Mouse (Mus musculus): ENCODE data around the gene Scgn.

Gene Scgn

GRCm38 (mm10) chr13:23934211-23934520 is 56.8 kb downstream of the Scgn start, which contains the start of gene Hist1h2aa:
Hist1h2aa (plus strand) TSS chr13:23934462.
- DNase-seq = no peak

DNA sequence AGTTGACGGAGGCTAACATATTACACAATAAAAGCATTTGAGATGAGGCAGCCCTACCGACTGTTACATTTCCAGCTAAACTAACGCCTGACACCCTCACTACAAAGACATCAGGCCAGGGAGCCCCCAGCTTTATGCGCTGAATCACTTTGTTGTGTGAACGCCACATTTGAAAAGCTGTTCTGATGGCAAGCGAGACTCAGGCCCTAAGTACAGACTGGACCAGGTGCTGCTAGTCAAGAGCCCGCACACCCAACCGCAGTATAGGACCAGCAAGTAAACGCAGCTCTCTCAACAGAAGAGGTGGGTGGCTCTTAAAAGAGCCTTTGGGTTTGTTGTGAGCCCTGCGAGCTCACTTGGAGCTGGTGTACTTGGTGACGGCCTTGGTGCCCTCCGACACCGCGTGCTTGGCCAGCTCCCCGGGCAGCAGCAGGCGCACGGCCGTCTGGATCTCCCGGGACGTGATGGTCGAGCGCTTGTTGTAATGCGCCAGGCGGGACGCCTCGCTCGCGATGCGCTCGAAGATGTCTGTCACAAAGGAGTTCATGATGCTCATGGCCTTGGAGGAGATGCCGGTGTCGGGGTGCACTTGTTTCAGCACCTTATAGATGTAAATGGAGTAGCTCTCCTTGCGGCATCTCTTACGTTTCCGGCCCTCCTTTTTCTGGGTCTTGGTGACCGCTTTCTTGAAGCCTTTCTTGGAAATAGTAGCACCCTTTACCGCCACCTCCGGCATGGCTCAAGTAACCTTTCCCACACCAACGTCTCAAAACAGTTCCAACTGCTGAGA is 57.4 kb downstream of the Scgn start, which contains the start of gene Hist1h2ba:
Gene Hist1h2ba, minus strand, starts transcription at position 736 of the 790 bp plus-strand sequence.
- DNase-seq = no peak

GRCm38 (mm10) chr13:23930904-23931303 is 60.1 kb downstream of the Scgn start:
- DNase-seq = no peak

GRCm38 (mm10) chr13:23930461-23930860 is 60.6 kb downstream of the Scgn start:
- no peak for DNase-seq

GRCm38 (mm10) chr13:23928637-23929036 is 62.4 kb downstream of the Scgn start:
- DNase-seq = no peak

DNA sequence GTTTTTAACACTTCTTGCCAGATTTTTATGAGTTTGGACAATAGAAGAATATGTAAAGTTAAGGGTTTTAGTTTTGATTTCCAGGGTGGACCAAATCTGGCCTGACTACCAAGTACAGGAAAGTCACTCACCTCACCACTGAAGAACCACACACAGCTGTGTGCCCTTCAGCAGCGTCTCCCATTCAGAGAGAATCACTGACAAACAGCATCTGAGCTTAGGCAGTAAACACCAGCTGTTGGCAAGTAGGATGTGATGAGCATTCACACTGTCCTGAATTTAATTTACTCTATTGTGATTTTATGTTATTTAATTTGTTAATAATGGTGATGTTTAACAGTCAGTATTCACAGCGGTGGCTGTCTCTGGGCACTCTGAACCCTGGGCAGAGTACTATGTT is 65.2 kb downstream of the Scgn start:
- no peak for DNase-seq

- DNase-seq = no peak
Observed at GRCm38 (mm10) chr13:23917674-23918073, 73.3 kb downstream of the Scgn start.

GRCm38 (mm10) chr13:23916132-23916531 is 74.9 kb downstream of the Scgn start:
- DNase-seq = no peak

- no peak for DNase-seq
Observed at GRCm38 (mm10) chr13:23914376-23915167, 76.4 kb downstream of the Scgn start, which contains the start of gene Slc17a4. Slc17a4 (minus strand) TSS chr13:23915009.

DNA sequence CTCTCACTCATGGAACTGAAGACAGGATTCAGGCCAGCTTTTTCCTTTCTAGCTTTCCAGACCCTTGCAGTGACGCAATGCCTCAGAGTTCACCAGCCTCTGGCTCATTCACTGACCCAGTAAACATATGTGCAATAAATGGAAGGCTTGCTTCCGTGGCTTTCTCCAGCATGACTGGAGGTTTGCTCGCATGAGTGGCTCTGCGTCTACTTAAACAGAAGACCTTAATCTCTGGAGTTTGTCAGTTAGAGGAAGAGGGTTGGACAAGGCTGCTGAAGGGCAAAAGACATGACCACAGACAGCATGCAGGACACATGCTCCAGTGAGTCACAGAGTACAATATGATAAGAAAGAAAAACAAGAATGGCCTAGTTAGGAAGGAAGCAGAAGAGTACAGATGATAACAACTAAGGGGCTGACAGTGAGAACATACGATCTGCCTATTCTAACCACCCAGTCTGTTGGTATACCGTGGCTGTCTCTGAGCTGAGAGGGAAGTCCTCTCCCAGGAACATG is 77.2 kb downstream of the Scgn start:
- no peak for DNase-seq

- no peak for DNase-seq
Observed at GRCm38 (mm10) chr13:23911335-23911734, 79.7 kb downstream of the Scgn start.

GRCm38 (mm10) chr13:23910121-23910520 is 80.9 kb downstream of the Scgn start:
- no peak for DNase-seq

- DNase-seq = no peak
Observed at GRCm38 (mm10) chr13:23906906-23907305, 84.1 kb downstream of the Scgn start.

Data from right cerebral cortex, postnatal 14 days (tissue).